Comparison of ENCODE assay signal across 9 mouse cellular contexts in the genomic region with DNA sequence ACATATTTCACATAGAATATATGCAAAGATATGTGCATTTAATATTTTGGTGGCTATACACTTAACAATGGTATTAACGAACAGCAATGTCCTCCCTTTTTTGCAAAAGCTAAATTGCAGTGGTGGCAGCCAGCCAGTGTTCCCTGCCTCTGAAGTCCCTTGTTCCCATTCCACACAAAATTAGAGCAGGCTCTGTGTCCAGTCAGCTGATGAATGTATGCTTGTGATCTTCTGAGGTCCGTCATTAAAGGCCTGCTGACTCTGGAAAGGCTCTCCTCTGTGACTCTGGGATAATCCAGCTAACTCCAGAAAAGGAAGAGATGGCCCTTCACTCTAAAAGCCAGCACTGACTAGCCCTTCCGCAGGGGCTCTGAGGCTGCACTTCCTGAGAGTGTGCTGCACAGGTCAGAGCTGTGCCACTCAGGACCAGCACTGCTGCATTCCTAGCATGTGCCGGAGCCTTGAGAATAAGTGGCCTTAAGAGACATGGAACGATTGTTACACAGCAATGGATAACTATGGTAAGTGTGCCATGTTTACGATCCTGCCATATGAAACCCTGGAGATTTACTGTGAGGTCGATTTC. TPM values are rescaled to one million over a fixed set of nuclear protein-coding genes. Genes with fewer than 3 reads are reported as not detected.
DNase-seq lines count a peak whose midpoint lies in the region; ATAC-seq and TF ChIP-seq lines count a peak whose summit lies in the region.
"Had no signal": no experiment of that assay in that cellular context is flagged by ENCODE, and none has a peak within 500 bp of the region (broad histone marks: within the 10 kb centered on the region; RNA-seq: fewer than 3 reads in every experiment).

No protein-coding gene starts in this region.

- no peak for ATAC-seq in forebrain, embryonic 14.5 days
- peak; percentile 94 for ATAC-seq in lung, embryonic 16.5 days (ENCODE audit: low read depth)

- H3K4me3 ChIP-seq in forebrain, embryonic 14.5 days (ENCODE audit: low read depth, low read length): no peak overlapping the region
- no peak overlapping the region for H3K4me3 ChIP-seq in forebrain, embryonic 10.5 days
- H3K4me3 ChIP-seq in cortical plate, adult 2 months (ENCODE audit: insufficient read depth, low read length): no peak overlapping the region
- no peak overlapping the region for H3K4me3 ChIP-seq in lung, embryonic 16.5 days (ENCODE audit: low read length)

- no peak overlapping the region for H3K9ac ChIP-seq in forebrain, embryonic 14.5 days (ENCODE audit: low read length)
- no peak overlapping the region for H3K9ac ChIP-seq in lung, embryonic 16.5 days (ENCODE audit: low read length)

- H3K4me2 ChIP-seq in forebrain, embryonic 14.5 days (ENCODE audit: low read length): no peak overlapping the region
- 0 out of 2 replicates have a peak overlapping the region, but pooled peaks have one; percentile 10 for H3K4me2 ChIP-seq in lung, embryonic 16.5 days (ENCODE audit: low read depth, low read length)

- no peaks in the 10 kb centered on the region for H3K36me3 ChIP-seq in forebrain, embryonic 14.5 days (ENCODE audit: control insufficient read depth, insufficient read depth, low read length)
- H3K36me3 ChIP-seq in forebrain, embryonic 10.5 days (replicated peaks): no peaks in the 10 kb centered on the region
- H3K36me3 ChIP-seq in lung, embryonic 16.5 days (ENCODE audit: control insufficient read depth, insufficient read depth, low read length): no peaks in the 10 kb centered on the region

- H3K4me1 ChIP-seq in forebrain, embryonic 14.5 days (ENCODE audit: control insufficient read depth, insufficient read depth, low read length): no peaks in the 10 kb centered on the region
- H3K4me1 ChIP-seq in forebrain, embryonic 10.5 days: no peaks in the 10 kb centered on the region
- H3K4me1 ChIP-seq in cortical plate, adult 2 months (ENCODE audit: control insufficient read depth, insufficient read depth, low read length): peaks cover 6% of the 10 kb centered on the region; the same call in 1 of the 2 replicates
- peaks cover 8% of the 10 kb centered on the region for H3K4me1 ChIP-seq in lung, embryonic 16.5 days (replicated peaks; ENCODE audit: control insufficient read depth, insufficient read depth, low read length)

- peak overlapping the region; percentile 33; the same call in 1 of the 2 replicates for H3K27ac ChIP-seq in forebrain, embryonic 14.5 days (ENCODE audit: low read depth, low read length)
- no peak overlapping the region for H3K27ac ChIP-seq in forebrain, embryonic 10.5 days
- H3K27ac ChIP-seq in cortical plate, adult 2 months (ENCODE audit: insufficient read depth, low read length): peak overlapping the region; percentile 42; the same call in 1 of the 2 replicates
- H3K27ac ChIP-seq in lung, embryonic 16.5 days (ENCODE audit: low read length): peak overlapping the region; percentile 79

- no peaks in the 10 kb centered on the region for H3K9me3 ChIP-seq in forebrain, embryonic 14.5 days (replicated peaks; ENCODE audit: control insufficient read depth, low read length)
- H3K9me3 ChIP-seq in forebrain, embryonic 10.5 days: no peaks in the 10 kb centered on the region
- no peaks in the 10 kb centered on the region for H3K9me3 ChIP-seq in lung, embryonic 16.5 days (ENCODE audit: control insufficient read depth, low read length)

- WGBS in forebrain, embryonic 14.5 days: 60% methylated on average over 7 of the region's 7 CpGs
- 79% methylated on average over 7 of the region's 7 CpGs for WGBS in forebrain, embryonic 10.5 days
- 33% methylated on average over 7 of the region's 7 CpGs for WGBS in lung, embryonic 16.5 days

- DNase-seq in forebrain, embryonic 14.5 days (ENCODE audit: low spot score): peak; percentile 31
- no peak for DNase-seq in forebrain, embryonic 10.5 days (ENCODE audit: extremely low spot score, low spot score)
- peak; percentile 20 for DNase-seq in layer of hippocampus, adult 9-11 months
- no peak for DNase-seq in layer of hippocampus, postnatal 36 days
- DNase-seq in ovary, postnatal 36 days (ENCODE audit: low spot score): no peak
- no peak for DNase-seq in adrenal gland, postnatal 14 days

- no peak for TF ChIP-seq POLR2A in cortical plate, adult 2 months (IDR thresholded peaks at IDR 0.05; ENCODE audit: extremely low read depth, insufficient read depth, low read length)

- TF ChIP-seq CTCF in cortical plate, adult 2 months (IDR thresholded peaks at IDR 0.05; ENCODE audit: extremely low read depth, insufficient read depth, low read length): no peak

- H3K27me3 ChIP-seq in forebrain, embryonic 14.5 days (replicated peaks; ENCODE audit: control insufficient read depth, insufficient read depth, low read length): no peaks in the 10 kb centered on the region
- no peaks in the 10 kb centered on the region for H3K27me3 ChIP-seq in forebrain, embryonic 10.5 days (ENCODE audit: poor library complexity, severe bottlenecking)
- H3K27me3 ChIP-seq in lung, embryonic 16.5 days (ENCODE audit: control insufficient read depth, insufficient read depth, low read depth, low read length): no peaks in the 10 kb centered on the region
- H3K27me3 ChIP-seq: CH12.LX had no signal

RNA-seq across cellular contexts. Expression of a gene that starts 51.0 kb away (rescaled TPM):
- polyA plus RNA-seq in forebrain, embryonic 14.5 days (2014; fragmentation: Nextera tagmentation; extraction: Ambion mirVana): 126 and 140 TPM in 2 replicates
- polyA plus RNA-seq in forebrain, embryonic 10.5 days (2016; fragmentation: Nextera tagmentation; extraction: Ambion mirVana): 68.7 and 71.4 TPM in 2 replicates
- 10 to 100 TPM; 93.1 to 94.6 TPM for total RNA-seq in layer of hippocampus, postnatal 36 days (2021)
- polyA plus RNA-seq in cortical plate, adult 2 months (2012; rRNA removed): 38.0 and 43.9 TPM in 2 replicates
- 36.1 and 45.6 TPM in 2 replicates for polyA plus RNA-seq in lung, embryonic 16.5 days (2015; fragmentation: Nextera tagmentation; extraction: Ambion mirVana)
- total RNA-seq in adrenal gland, postnatal 14 days (2021): 74.9 and 80.4 TPM in 2 replicates

Comparison
In these comparisons a context has a peak if more than half of its experiments do, and no peak if none do; other contexts are left out.
1. DNase-seq: peak in forebrain, embryonic 14.5 days (single experiment) and layer of hippocampus, adult 9-11 months (single experiment); none in forebrain, embryonic 10.5 days (single experiment), layer of hippocampus, postnatal 36 days (0 of 2), ovary, postnatal 36 days (single experiment) and adrenal gland, postnatal 14 days (single experiment).